ENCODE assay signal across 8 mouse cellular contexts in genomic region chr12:108178331-108179245, GRCm38 (mm10). TPM values are rescaled to one million over a fixed set of nuclear protein-coding genes. Genes with fewer than 3 reads are reported as not detected.
DNase-seq lines count a peak whose midpoint lies in the region; ATAC-seq and TF ChIP-seq lines count a peak whose summit lies in the region.

No protein-coding gene starts in this region.

- peak overlapping the region; percentile 87 for H3K27ac ChIP-seq in testis, adult 2 months (ENCODE audit: control insufficient read depth, insufficient read depth, low read depth, low read length)
- H3K27ac ChIP-seq in cortical plate, adult 2 months (ENCODE audit: insufficient read depth, low read length) = peak overlapping the region; percentile 99
- peak overlapping the region; percentile 99 for H3K27ac ChIP-seq in intestine, postnatal 0 days (ENCODE audit: low read depth, low read length)
- H3K27ac ChIP-seq in limb, embryonic 12.5 days = peak overlapping the region; percentile 87
- H3K27ac ChIP-seq in midbrain, embryonic 13.5 days = peak overlapping the region; percentile 84

- intact Hi-C loops in gastrocnemius, postnatal 36 days (cut with DNase I) = no loop called here

- no peak for TF ChIP-seq CTCF in testis, adult 2 months (IDR thresholded peaks at IDR 0.05; ENCODE audit: control insufficient read depth, insufficient read depth, insufficient replicate concordance, low read depth, low read length)
- TF ChIP-seq CTCF in cortical plate, adult 2 months (IDR thresholded peaks at IDR 0.05; ENCODE audit: extremely low read depth, insufficient read depth, low read length) = no peak
- no peak for TF ChIP-seq CTCF in intestine, postnatal 0 days (IDR thresholded peaks at IDR 0.05; ENCODE audit: low read depth)

- no peak for TF ChIP-seq POLR2A in testis, adult 2 months (IDR thresholded peaks at IDR 0.05; ENCODE audit: control insufficient read depth, low read depth, low read length)
- TF ChIP-seq POLR2A in cortical plate, adult 2 months (IDR thresholded peaks at IDR 0.05; ENCODE audit: extremely low read depth, insufficient read depth, low read length) = peak; percentile 48; the same call in 1 of the 2 replicates

- no peaks in the 10 kb centered on the region for H3K36me3 ChIP-seq in testis, adult 2 months (ENCODE audit: control insufficient read depth, insufficient read depth, low read length)
- H3K36me3 ChIP-seq in intestine, postnatal 0 days (ENCODE audit: control insufficient read depth, insufficient read depth) = peaks cover 12% of the 10 kb centered on the region
- peaks cover 20% of the 10 kb centered on the region for H3K36me3 ChIP-seq in limb, embryonic 12.5 days
- H3K36me3 ChIP-seq in midbrain, embryonic 13.5 days = peaks cover 11% of the 10 kb centered on the region

- H3K4me1 ChIP-seq in testis, adult 2 months (ENCODE audit: control insufficient read depth, insufficient read depth, low read length) = peaks cover 3% of the 10 kb centered on the region; the same call in 1 of the 2 replicates
- H3K4me1 ChIP-seq in cortical plate, adult 2 months (ENCODE audit: control insufficient read depth, insufficient read depth, low read length) = peaks cover 5% of the 10 kb centered on the region; the same call in 1 of the 2 replicates
- 0 out of 2 replicates have a peak, but pooled peaks cover 3% of the 10 kb centered on the region for H3K4me1 ChIP-seq in intestine, postnatal 0 days (replicated peaks; ENCODE audit: control insufficient read depth, insufficient read depth, low read length)
- peaks cover 39% of the 10 kb centered on the region for H3K4me1 ChIP-seq in limb, embryonic 12.5 days (replicated peaks)
- peaks cover 35% of the 10 kb centered on the region for H3K4me1 ChIP-seq in midbrain, embryonic 13.5 days (replicated peaks)

- WGBS in intestine, postnatal 0 days = under 1% methylated on average over 88 of the region's 103 CpGs
- under 1% methylated on average over 98 of the region's 103 CpGs for WGBS in limb, embryonic 12.5 days
- under 1% methylated on average over 94 of the region's 103 CpGs for WGBS in midbrain, embryonic 13.5 days

- H3K4me2 ChIP-seq in intestine, postnatal 0 days (replicated peaks; ENCODE audit: low read depth) = peak overlapping the region; percentile 93
- H3K4me2 ChIP-seq in limb, embryonic 12.5 days = peak overlapping the region; percentile 85
- H3K4me2 ChIP-seq in midbrain, embryonic 13.5 days (replicated peaks) = peak overlapping the region; percentile 86

- peak; percentile 65 for ATAC-seq in intestine, postnatal 0 days
- ATAC-seq in limb, embryonic 12.5 days (ENCODE audit: insufficient number of reproducible peaks, insufficient read depth, low FRiP score, low TSS enrichment, low read depth) = no peak; the same call in 1 of the 2 replicates
- ATAC-seq in midbrain, embryonic 13.5 days = peak; percentile 78; the same call in 1 of the 2 replicates

- no peaks in the 10 kb centered on the region for H3K27me3 ChIP-seq in testis, adult 2 months (ENCODE audit: control insufficient read depth, insufficient read depth, low read length)
- H3K27me3 ChIP-seq in intestine, postnatal 0 days (replicated peaks; ENCODE audit: control insufficient read depth, insufficient read depth, low read length) = no peaks in the 10 kb centered on the region
- no peaks in the 10 kb centered on the region for H3K27me3 ChIP-seq in limb, embryonic 12.5 days
- H3K27me3 ChIP-seq in midbrain, embryonic 13.5 days = no peaks in the 10 kb centered on the region

- H3K4me3 ChIP-seq in testis, adult 2 months (ENCODE audit: control insufficient read depth, low read depth, low read length) = peak overlapping the region; percentile 99
- H3K4me3 ChIP-seq in cortical plate, adult 2 months (ENCODE audit: insufficient read depth, low read length) = peak overlapping the region; percentile 93
- peak overlapping the region; percentile 97 for H3K4me3 ChIP-seq in intestine, postnatal 0 days (ENCODE audit: low read depth, low read length)
- H3K4me3 ChIP-seq in limb, embryonic 12.5 days (replicated peaks) = peak overlapping the region; percentile 97
- peak overlapping the region; percentile 99 for H3K4me3 ChIP-seq in midbrain, embryonic 13.5 days (replicated peaks)

- DNase-seq in testis, postnatal 14 days (ENCODE audit: low spot score) = no peak
- peak; percentile 17 to 50 for DNase-seq in gastrocnemius, postnatal 36 days
- DNase-seq in spleen, postnatal 14 days (ENCODE audit: low spot score in 2 of 2) = peak; percentile 56 to 59

- H3K9ac ChIP-seq in intestine, postnatal 0 days (ENCODE audit: low read depth, low read length) = peak overlapping the region; percentile 98
- peak overlapping the region; percentile 94 for H3K9ac ChIP-seq in limb, embryonic 12.5 days (replicated peaks)
- H3K9ac ChIP-seq in midbrain, embryonic 13.5 days (replicated peaks) = peak overlapping the region; percentile 97

- no peaks in the 10 kb centered on the region for H3K9me3 ChIP-seq in intestine, postnatal 0 days (ENCODE audit: control insufficient read depth)
- no peaks in the 10 kb centered on the region for H3K9me3 ChIP-seq in limb, embryonic 12.5 days
- H3K9me3 ChIP-seq in midbrain, embryonic 13.5 days = no peaks in the 10 kb centered on the region

RNA-seq across cellular contexts. Expression of gene Setd3, which starts 0.5 kb away (rescaled TPM):
- polyA plus RNA-seq in testis, adult 2 months (2012; rRNA removed) = 33.8 and 37.9 TPM in 2 replicates
- 107 and 110 TPM in 2 replicates for polyA plus RNA-seq in cortical plate, adult 2 months (2012; rRNA removed)
- total RNA-seq in gastrocnemius, postnatal 36 days (2021) = 10 to 100 TPM; 84.0 to 90.2 TPM
- polyA plus RNA-seq in intestine, postnatal 0 days (2015; fragmentation: Nextera tagmentation; extraction: Ambion mirVana) = 49.1 and 50.0 TPM in 2 replicates
- polyA plus RNA-seq in limb, embryonic 12.5 days (2016; fragmentation: Nextera tagmentation; extraction: Ambion mirVana) = 94.2 and 97.4 TPM in 2 replicates
- polyA plus RNA-seq in midbrain, embryonic 13.5 days (2015; fragmentation: Nextera tagmentation; extraction: Ambion mirVana) = 93.6 and 96.6 TPM in 2 replicates

RNA-seq across cellular contexts. Expression of gene Ccnk, which starts 0.8 kb away (rescaled TPM):
- 225 and 271 TPM in 2 replicates for polyA plus RNA-seq in testis, adult 2 months (2012; rRNA removed)
- 24.0 and 24.8 TPM in 2 replicates for polyA plus RNA-seq in cortical plate, adult 2 months (2012; rRNA removed)
- 10 to 100 TPM; 88.0 to 91.8 TPM for total RNA-seq in gastrocnemius, postnatal 36 days (2021)
- polyA plus RNA-seq in intestine, postnatal 0 days (2015; fragmentation: Nextera tagmentation; extraction: Ambion mirVana) = 3.0 and 3.3 TPM in 2 replicates
- 3.3 and 3.9 TPM in 2 replicates for polyA plus RNA-seq in limb, embryonic 12.5 days (2016; fragmentation: Nextera tagmentation; extraction: Ambion mirVana)
- polyA plus RNA-seq in midbrain, embryonic 13.5 days (2015; fragmentation: Nextera tagmentation; extraction: Ambion mirVana) = 4.4 and 4.7 TPM in 2 replicates
